Mouse (Mus musculus) intestine, embryonic 14.5 days (tissue): Measurements from ENCODE around the gene Evx2. TPM values are rescaled to one million over a fixed set of nuclear protein-coding genes. Genes with fewer than 3 reads are reported as not detected.

Experiments
- ATAC-seq: fragments of 200-750 bp; cut with Nextera tagmentation; replicated peaks from 2 replicates; pipeline ENCODE4 v1.8.0; 2017; ENCODE audit warnings: low read depth, moderate number of reproducible peaks, moderate TSS enrichment, moderate library complexity; ENCODE audit not compliant: low FRiP score, low TSS enrichment
- DNase-seq: peaks from one replicate; pipeline ENCODE4 v3.0.0-alpha.2; 2018; ENCODE audit warnings: low spot score
- H3K27ac ChIP-seq: fragments of 300-500 bp; sonication (generic); 2 replicates; pipeline ENCODE4 v1.5.1; 2014; ENCODE audit warnings: low read depth, mild to moderate bottlenecking, control low read depth
- H3K27me3 ChIP-seq: fragments of 300-500 bp; sonication (generic); replicated peaks from 2 replicates; pipeline ENCODE4 v1.6.1; 2014; ENCODE audit warnings: low read length, control low read depth; ENCODE audit not compliant: control insufficient read depth, insufficient read depth
- H3K36me3 ChIP-seq: fragments of 300-500 bp; sonication (generic); 2 replicates; pipeline ENCODE4 v1.6.1; 2014; ENCODE audit warnings: low read length, control low read depth; ENCODE audit not compliant: control insufficient read depth, insufficient read depth
- H3K4me1 ChIP-seq: fragments of 300-500 bp; sonication (generic); replicated peaks from 2 replicates; pipeline ENCODE4 v1.6.1; 2014; ENCODE audit warnings: low read length, control low read depth, mixed read lengths; ENCODE audit not compliant: control insufficient read depth, insufficient read depth
- H3K4me2 ChIP-seq: fragments of 300-500 bp; sonication (generic); 2 replicates; pipeline ENCODE4 v1.6.1; 2014; ENCODE audit warnings: low read length
- H3K4me3 ChIP-seq: fragments of 300-500 bp; sonication (generic); 2 replicates; pipeline ENCODE4 v1.5.1; 2014; ENCODE audit warnings: low read depth, low read length, control low read depth, mixed read lengths
- H3K9ac ChIP-seq: fragments of 300-500 bp; sonication (generic); 2 replicates; pipeline ENCODE4 v1.6.1; 2014; ENCODE audit warnings: mild to moderate bottlenecking, low read length
- H3K9me3 ChIP-seq: fragments of 300-500 bp; sonication (generic); 2 replicates; pipeline ENCODE4 v1.6.1; 2016; ENCODE audit warnings: low read length, control low read depth; ENCODE audit not compliant: control insufficient read depth
- WGBS: fragments of 180-500 bp; shearing (Covaris S2); extraction: QIAGEN DNeasy Blood & Tissue Kit; methylation state at CpG from one replicate; pipeline ENCODE4 v1.1.7; 2014; 5-methylcytosine and 5-hydroxymethylcytosine counted together
- polyA plus RNA-seq: library from polyadenylated mRNA; unstranded; fragments of >200 nt; fragmentation: Nextera tagmentation; extraction: Ambion mirVana; gene quantifications from 2 replicates; pipeline ENCODE4 v1.2.1, GENCODE M21; 2014

Gene Evx2
- polyA plus RNA-seq, 1 experiment from 2014 or later, result not detected

DNA sequence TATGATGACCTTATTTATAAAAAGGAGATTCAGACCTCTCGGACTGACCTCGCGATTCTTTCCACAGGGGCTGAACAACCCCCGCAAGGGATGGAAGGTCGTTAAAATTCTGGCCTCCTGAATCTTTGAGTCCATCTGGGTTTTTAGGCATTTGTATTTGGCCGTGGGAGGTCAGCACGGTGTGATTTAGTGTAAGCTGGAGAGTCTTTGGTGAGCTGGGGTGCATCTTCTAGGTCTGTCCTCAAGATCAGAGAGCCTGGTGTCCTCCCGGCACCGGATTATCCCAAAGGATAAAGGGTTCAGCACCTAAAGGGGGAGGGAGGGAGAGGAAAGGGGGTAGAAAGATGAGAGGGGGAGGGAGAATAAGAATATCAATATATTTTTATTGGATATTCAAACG, 44.0 kb upstream of the Evx2 start:
- DNase-seq, result no peak
- H3K4me3 ChIP-seq, result peak overlapping the region; percentile 52; the same call in 1 of the 2 replicates
- 27% methylated on average over 10 of the region's 10 CpGs for WGBS
- peak overlapping the region; percentile 64 for H3K4me2 ChIP-seq
- no peak for ATAC-seq
- H3K27ac ChIP-seq, result peak overlapping the region; percentile 82; the same call in 1 of the 2 replicates
- no peaks in the 10 kb centered on the region for H3K4me1 ChIP-seq
- H3K27me3 ChIP-seq, result peaks cover 94% of the 10 kb centered on the region
- H3K9ac ChIP-seq, result 0 out of 2 replicates have a peak overlapping the region, but pooled peaks have one; percentile 72
- H3K36me3 ChIP-seq, result no peaks in the 10 kb centered on the region
- no peaks in the 10 kb centered on the region for H3K9me3 ChIP-seq

DNA sequence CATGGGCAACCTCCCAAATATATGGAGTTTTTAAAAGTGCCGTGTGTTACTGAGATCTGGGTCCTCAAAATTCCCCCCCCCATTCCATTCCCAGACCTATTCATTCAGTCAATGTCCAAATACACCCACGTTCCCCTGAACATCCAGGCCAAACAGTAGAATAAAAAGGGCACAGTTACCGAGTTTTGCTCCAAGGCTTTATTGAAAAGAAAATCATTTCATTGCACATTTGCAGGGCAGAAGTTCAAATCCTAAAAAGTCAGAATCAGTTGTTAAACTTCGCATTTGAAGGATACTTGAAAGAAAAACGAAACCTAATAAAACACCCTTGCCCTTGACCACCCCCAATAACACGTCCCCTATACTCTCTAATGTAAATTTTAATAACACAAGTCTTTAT, 43.5 kb upstream of the Evx2 start:
- H3K4me2 ChIP-seq, result no peak overlapping the region
- no peak overlapping the region for H3K9ac ChIP-seq
- ATAC-seq (no peak), DNase-seq (no peak)
- 47% methylated on average over 6 of the region's 6 CpGs for WGBS
- H3K36me3 ChIP-seq, result no peaks in the 10 kb centered on the region
- no peaks in the 10 kb centered on the region for H3K9me3 ChIP-seq
- H3K27ac ChIP-seq, result no peak overlapping the region; the same call in 1 of the 2 replicates
- no peaks in the 10 kb centered on the region for H3K4me1 ChIP-seq
- H3K27me3 ChIP-seq, result peaks cover 96% of the 10 kb centered on the region
- no peak overlapping the region for H3K4me3 ChIP-seq

DNA sequence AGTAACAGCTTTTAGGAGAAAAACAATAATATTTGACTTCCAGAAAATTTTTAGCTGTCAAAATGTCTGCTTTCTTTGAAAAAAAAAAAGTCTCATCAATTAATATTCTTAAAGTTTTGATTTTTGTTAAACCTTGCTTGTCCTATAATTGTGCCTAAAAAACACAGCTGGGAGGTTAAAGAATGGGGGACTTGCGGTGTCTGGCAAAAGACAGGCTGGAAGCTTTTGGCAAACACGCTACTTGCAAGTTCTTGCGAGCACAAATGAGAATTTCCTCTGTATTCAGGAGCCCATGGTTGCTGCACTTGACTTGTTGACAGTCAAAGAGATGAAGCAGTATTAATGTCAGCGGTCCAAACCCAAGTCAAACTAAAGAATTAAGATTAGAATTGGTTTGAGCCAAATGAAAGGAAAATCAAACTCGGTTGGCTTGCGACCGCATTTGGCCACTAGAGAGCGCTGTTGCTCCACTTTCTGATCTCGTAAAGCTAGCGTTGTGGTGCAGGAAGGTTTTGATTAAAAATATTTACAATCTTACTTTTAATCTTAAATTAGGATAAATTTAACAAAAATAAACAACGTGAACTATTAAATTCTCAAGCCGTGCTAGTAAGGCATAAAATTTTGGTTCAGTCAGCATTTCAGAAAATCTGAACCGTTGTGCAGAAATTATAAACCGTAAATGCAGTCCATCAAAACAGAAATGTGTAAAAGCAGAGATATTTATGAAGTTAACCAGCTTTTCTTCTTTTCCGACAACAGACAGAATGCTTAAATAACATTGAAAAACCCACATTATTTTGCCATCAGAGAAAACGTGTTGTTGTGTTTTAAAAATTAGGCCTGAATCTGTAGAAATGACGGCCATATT, 42.8 kb upstream of the Evx2 start:
- no peaks in the 10 kb centered on the region for H3K9me3 ChIP-seq
- DNase-seq (peak; percentile 97), ATAC-seq (no peak)
- no peak overlapping the region for H3K27ac ChIP-seq
- H3K4me3 ChIP-seq, result no peak overlapping the region
- no peak overlapping the region for H3K9ac ChIP-seq
- H3K36me3 ChIP-seq, result no peaks in the 10 kb centered on the region
- no peak overlapping the region; the same call in 1 of the 2 replicates for H3K4me2 ChIP-seq
- no peaks in the 10 kb centered on the region for H3K4me1 ChIP-seq
- 14% methylated on average over 17 of the region's 17 CpGs for WGBS
- H3K27me3 ChIP-seq, result peaks cover 96% of the 10 kb centered on the region

DNA sequence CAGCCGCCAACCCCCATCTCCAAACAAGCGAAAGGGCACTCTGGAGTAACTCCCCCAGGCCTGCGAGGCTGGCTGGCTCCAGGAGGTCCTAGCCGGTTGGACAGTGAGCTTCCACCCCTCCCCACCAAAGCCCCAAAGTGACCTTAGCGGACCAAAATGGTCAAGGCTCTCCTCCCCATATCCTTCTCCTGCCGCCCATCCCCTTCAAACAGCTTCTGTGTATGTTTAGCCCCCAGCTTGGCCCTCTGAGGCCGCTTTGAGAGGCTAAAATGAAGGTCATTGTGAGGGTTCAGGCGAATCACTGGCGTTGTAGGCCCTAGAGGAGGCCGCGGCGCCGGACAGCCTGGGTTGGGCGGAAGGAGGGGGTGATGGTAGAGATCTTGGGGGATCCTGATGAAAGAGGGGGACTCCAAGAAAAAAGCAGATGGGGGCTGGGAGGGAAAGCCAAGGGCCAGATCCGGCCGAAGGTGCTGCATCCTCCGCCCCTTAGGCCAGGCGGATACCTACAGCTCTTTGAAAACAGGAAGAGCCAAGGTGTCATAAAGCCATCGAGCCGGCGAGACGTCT, 41.3 kb upstream of the Evx2 start:
- Histone ChIP-seq H3K9ac (peak overlapping the region; percentile 3; the same call in 1 of the 2 replicates), H3K4me3 (no peak overlapping the region), H3K27me3 (peaks cover 99% of the 10 kb centered on the region), H3K4me2 (peak overlapping the region; percentile 51), H3K36me3 (no peaks in the 10 kb centered on the region), H3K27ac (peak overlapping the region; percentile 51; the same call in 1 of the 2 replicates), H3K9me3 (no peaks in the 10 kb centered on the region), H3K4me1 (no peaks in the 10 kb centered on the region)
- WGBS, result 12% methylated on average over 22 of the region's 22 CpGs
- ATAC-seq, result no peak
- no peak for DNase-seq

DNA sequence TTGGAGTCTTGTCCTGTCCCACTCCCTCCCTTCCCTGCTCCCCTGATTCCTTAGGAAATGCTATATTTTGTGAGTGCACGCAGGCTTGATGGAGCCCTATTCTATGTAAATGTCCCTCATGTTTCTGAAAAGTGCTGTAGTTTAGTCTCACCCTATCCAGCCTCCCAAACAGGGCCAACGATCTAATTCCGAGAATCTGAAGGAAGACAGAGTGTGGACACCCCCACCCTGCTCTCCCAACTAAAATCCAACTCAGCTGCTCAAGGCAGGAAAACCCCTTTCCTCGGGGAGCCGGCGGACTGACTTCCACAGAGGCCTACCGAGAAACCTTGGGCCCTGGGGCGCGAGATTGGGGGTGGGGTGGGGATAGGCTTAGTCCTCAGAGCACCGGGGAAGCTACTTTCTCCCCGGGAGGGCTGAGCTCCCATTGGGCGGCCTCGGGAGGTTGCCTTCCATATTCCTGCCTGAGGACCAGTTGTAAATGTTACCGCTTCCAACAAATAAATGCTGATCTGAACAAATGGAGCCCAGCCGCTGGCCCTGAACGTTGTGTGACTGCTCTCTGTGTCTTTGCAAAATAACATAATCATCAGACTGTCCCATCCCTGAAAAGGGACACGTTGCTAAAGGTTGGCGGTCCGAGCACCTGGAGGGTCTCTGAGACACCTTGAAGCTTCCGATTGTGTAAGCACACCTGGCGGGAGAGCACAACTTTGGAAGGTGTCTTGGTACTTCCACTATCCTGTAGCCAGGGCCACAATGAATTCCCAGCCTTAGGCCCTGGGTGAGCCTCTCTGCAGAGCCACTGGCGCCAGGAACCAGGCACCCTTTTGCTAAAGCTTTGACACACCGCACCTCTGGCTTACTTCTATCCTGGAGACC, 40.5 kb upstream of the Evx2 start:
- WGBS, result 12% methylated on average over 23 of the region's 23 CpGs
- no peak for ATAC-seq
- Histone ChIP-seq H3K27ac (peak overlapping the region; percentile 51), H3K4me1 (no peaks in the 10 kb centered on the region), H3K9me3 (no peaks in the 10 kb centered on the region), H3K4me2 (peak overlapping the region; percentile 51), H3K36me3 (no peaks in the 10 kb centered on the region), H3K4me3 (peak overlapping the region; percentile 37), H3K9ac (peak overlapping the region; percentile 52), H3K27me3 (peaks cover 99% of the 10 kb centered on the region)
- peak; percentile 68 for DNase-seq

DNA sequence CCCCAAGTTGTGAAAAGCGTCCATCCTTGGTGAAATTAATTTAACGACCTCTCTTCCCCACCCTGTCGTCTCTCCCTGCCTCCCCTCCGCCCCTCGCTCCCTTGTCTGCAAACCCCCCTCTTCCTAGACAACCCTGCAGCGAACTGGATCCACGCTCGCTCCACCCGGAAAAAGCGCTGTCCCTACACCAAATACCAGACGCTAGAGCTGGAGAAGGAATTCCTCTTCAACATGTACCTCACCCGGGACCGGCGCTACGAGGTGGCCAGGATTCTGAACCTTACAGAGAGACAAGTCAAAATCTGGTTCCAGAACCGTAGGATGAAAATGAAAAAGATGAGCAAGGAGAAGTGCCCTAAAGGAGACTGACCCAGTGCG, 39.7 kb upstream of the Evx2 start:
- no peak for ATAC-seq

DNA sequence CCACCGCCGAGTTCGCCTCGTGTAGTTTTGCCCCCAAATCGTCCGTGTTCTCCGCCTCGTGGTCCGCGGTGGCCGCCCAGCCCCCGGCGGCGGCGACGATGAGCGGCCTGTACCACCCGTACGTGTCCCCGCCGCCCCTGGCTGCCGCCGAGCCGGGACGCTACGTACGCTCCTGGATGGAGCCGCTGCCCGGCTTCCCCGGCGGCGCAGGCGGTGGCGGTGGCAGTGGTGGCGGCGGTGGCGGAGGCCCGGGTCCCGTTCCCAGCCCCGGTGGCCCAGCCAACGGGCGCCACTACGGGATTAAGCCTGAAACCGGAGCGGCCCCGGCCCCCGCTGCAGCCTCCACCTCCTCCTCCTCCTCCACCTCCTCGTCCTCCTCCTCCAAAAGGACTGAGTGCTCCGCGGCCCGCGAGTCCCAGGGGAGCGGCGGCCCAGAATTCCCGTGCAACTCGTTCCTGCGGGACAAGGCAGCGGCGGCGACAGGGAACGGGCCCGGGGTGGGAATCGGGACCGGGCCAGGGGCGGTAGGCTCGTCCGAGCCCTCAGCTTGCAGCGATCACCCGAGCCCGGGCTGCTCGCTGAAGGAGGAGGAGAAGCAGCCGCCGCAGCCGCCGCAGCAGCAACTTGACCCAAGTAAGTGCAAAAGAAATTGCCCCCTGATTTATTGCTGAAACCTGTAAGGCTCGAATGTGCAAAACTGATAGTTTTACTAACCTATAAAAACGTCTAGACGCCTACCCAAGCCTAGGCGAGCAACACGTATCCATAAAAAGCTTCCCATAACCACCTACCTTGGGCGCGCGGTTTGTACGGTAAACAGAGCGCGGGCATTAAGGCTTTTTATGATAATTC, 39.1 kb upstream of the Evx2 start:
- Histone ChIP-seq H3K4me3 (peak overlapping the region; percentile 37), H3K4me2 (peak overlapping the region; percentile 51), H3K27ac (peak overlapping the region; percentile 76), H3K9ac (peak overlapping the region; percentile 52), H3K36me3 (no peaks in the 10 kb centered on the region), H3K4me1 (no peaks in the 10 kb centered on the region), H3K9me3 (no peaks in the 10 kb centered on the region), H3K27me3 (peaks cover 99% of the 10 kb centered on the region)
- ATAC-seq (no peak), DNase-seq (peak; percentile 77)
- under 1% methylated on average over 84 of the region's 86 CpGs for WGBS

More for the DNA sequence above, 39.7 kb upstream of the Evx2 start:
- H3K36me3 ChIP-seq, result no peaks in the 10 kb centered on the region
- H3K27ac ChIP-seq, result peak overlapping the region; percentile 76
- H3K4me2 ChIP-seq, result peak overlapping the region; percentile 51
- 1% methylated on average over 17 of the region's 17 CpGs for WGBS
- H3K4me1 ChIP-seq, result no peaks in the 10 kb centered on the region
- peak; percentile 74 for DNase-seq
- H3K27me3 ChIP-seq, result peaks cover 99% of the 10 kb centered on the region
- no peaks in the 10 kb centered on the region for H3K9me3 ChIP-seq
- H3K4me3 ChIP-seq, result peak overlapping the region; percentile 37
- peak overlapping the region; percentile 52 for H3K9ac ChIP-seq
